Mouse (Mus musculus) ovary, postnatal 14 days (tissue): ENCODE measurements around the gene Gadd45g.

Experiments used
- DNase-seq: peaks from one replicate; pipeline ENCODE4 v3.0.0; 2022; ENCODE audit warnings: low spot score

Gene Gadd45g

DNA sequence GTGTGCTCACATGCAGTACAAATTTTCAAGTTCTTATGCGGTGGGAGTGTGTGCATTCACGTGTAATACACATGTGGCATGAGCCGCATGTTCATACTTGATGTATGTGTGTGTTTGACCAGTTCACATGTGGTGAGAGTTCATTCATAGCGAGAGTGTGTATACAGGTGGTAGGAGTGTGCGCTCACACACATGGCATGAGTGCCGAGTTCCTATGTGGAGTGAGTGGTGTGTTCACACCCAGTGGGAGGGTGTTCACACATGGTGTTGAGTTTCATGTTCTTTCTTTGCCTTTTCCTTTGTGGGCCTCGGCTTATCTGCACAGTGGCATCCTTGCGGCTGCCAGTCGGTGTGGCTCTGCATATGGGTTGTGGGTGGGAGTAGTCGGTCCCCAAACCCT is 39.1 kb downstream of the Gadd45g start:
- DNase-seq: no peak

- DNase-seq: no peak
Observed at GRCm38 (mm10) chr13:51886085-51886484, 39.6 kb downstream of the Gadd45g start.

GRCm38 (mm10) chr13:51886723-51887122 is 40.2 kb downstream of the Gadd45g start:
- DNase-seq: no peak

- DNase-seq: no peak
Observed at GRCm38 (mm10) chr13:51888426-51888825, 41.9 kb downstream of the Gadd45g start.

DNA sequence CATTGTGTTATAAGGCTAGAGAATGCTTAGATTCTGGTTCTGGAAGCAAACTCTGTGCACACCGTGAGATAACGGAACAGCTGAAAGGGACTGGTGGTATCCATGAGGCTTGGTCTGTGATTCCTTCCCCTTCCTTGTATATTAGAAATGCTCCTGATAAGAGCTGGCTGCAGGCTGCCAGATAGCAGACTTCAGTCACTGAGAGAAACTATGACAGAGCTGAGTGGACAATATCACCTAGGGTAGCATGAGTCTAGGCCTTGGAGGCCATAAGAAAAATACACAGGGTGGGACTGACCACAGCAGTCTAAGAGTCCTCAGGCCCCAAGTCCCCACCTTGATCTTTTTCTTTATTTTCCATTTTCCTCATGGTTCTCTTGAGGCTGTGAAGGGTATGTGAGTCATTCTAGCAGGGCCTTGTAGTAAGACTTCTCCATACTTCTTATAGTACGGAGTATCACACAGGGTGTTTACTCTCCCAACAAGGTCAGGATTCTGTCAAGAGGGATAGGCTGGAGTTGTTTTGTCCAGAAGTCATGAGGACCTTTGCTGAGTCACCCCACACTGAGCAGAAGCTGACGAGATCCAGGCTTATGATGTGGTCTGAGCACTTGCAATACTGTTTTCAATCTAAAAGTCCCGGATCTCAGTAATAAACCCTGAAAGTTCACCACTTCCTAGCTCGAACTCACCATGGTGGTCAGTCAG is 45.5 kb downstream of the Gadd45g start:
- no peak for DNase-seq

- no peak for DNase-seq
Observed at GRCm38 (mm10) chr13:51897579-51897978, 51.1 kb downstream of the Gadd45g start.
